ENCODE assay signal across 26 mouse cellular contexts in genomic region chr13:115005342-115005741, GRCm38 (mm10).
DNase-seq lines count a peak whose midpoint lies in the region; ATAC-seq and TF ChIP-seq lines count a peak whose summit lies in the region.
"Had no signal": no experiment of that assay in that cellular context is flagged by ENCODE, and none has a peak within 500 bp of the region (broad histone marks: within the 10 kb centered on the region; RNA-seq: fewer than 3 reads in every experiment).

No protein-coding gene starts in this region.

- peak overlapping the region; percentile 28; the same call in 1 of the 2 replicates for H3K4me2 ChIP-seq in heart, embryonic 12.5 days
- no peak overlapping the region for H3K4me2 ChIP-seq in heart, postnatal 0 days (ENCODE audit: low read depth, low read length)
- H3K4me2 ChIP-seq in CH12.LX (ENCODE audit: insufficient read depth, low read depth, poor library complexity, severe bottlenecking) = peak overlapping the region; percentile 36; the same call in 1 of the 2 replicates
- H3K4me2 ChIP-seq: forebrain, embryonic 13.5 days; limb, embryonic 12.5 days; liver, embryonic 15.5 days; midbrain, embryonic 13.5 days; neural tube, embryonic 13.5 days had no signal

- no peak overlapping the region for H3K9ac ChIP-seq in heart, embryonic 12.5 days
- H3K9ac ChIP-seq in heart, postnatal 0 days (replicated peaks; ENCODE audit: low read depth, low read length) = no peak overlapping the region
- no peak overlapping the region for H3K9ac ChIP-seq in CH12.LX (ENCODE audit: insufficient read depth, low read depth)
- H3K9ac ChIP-seq: forebrain, embryonic 13.5 days; limb, embryonic 12.5 days; liver, embryonic 15.5 days; midbrain, embryonic 13.5 days; neural tube, embryonic 13.5 days had no signal

- no peak for TF ChIP-seq CTCF in heart, postnatal 0 days (IDR thresholded peaks at IDR 0.05; ENCODE audit: low read depth)
- TF ChIP-seq CTCF in CH12.LX (conservative IDR thresholded peaks at IDR 0.05 in 1 of 2, IDR thresholded peaks at IDR 0.05 in 1 of 2; ENCODE audit: low read depth in 2 of 2, low read length in 2 of 2) = no peak

- in situ Hi-C loops in CH12.LX (cut with MboI; ENCODE audit: low pct_ligation_motif_present, low pct_unique_long_range_greater_than_20kb, low sequenced_read_pairs) = no loop called here

- H3K4me3 ChIP-seq in heart, embryonic 12.5 days = no peak overlapping the region
- H3K4me3 ChIP-seq in heart, postnatal 0 days (ENCODE audit: low read depth, low read length) = no peak overlapping the region
- no peak overlapping the region for H3K4me3 ChIP-seq in CH12.LX (replicated peaks in 1 of 3; ENCODE audit: low read depth in 2 of 3, low read length in 2 of 3, poor library complexity in 1 of 3)
- H3K4me3 ChIP-seq: forebrain, embryonic 13.5 days; hindbrain, embryonic 10.5 days; layer of hippocampus, adult 2 months; left cerebral cortex, adult 2 months; limb, embryonic 12.5 days; liver, embryonic 15.5 days; midbrain, embryonic 13.5 days; neural tube, embryonic 13.5 days had no signal

- no peak for TF ChIP-seq POLR2A in CH12.LX (IDR thresholded peaks at IDR 0.05; ENCODE audit: low read depth, low read length)

- H3K27ac ChIP-seq in heart, embryonic 12.5 days (ENCODE audit: poor library complexity, severe bottlenecking) = peak overlapping the region; percentile 90
- peak overlapping the region; percentile 62 for H3K27ac ChIP-seq in heart, postnatal 0 days (ENCODE audit: low read depth)
- no peak overlapping the region for H3K27ac ChIP-seq in CH12.LX (ENCODE audit: insufficient read depth, low read depth)
- H3K27ac ChIP-seq: forebrain, embryonic 13.5 days; hindbrain, embryonic 10.5 days; layer of hippocampus, adult 2 months; left cerebral cortex, adult 2 months; limb, embryonic 12.5 days; liver, embryonic 15.5 days; midbrain, embryonic 13.5 days; neural tube, embryonic 13.5 days had no signal

- peaks cover 38% of the 10 kb centered on the region for H3K4me1 ChIP-seq in heart, embryonic 12.5 days (replicated peaks)
- peaks cover 36% of the 10 kb centered on the region for H3K4me1 ChIP-seq in heart, postnatal 0 days (ENCODE audit: control insufficient read depth, insufficient read depth)
- peaks cover 0 to 20% of the 10 kb centered on the region in 2 experiments; a peak in 3 of 4 replicates for H3K4me1 ChIP-seq in CH12.LX (ENCODE audit: control insufficient read depth in 1 of 2, insufficient read depth in 2 of 2)
- H3K4me1 ChIP-seq: liver, embryonic 15.5 days had no signal

- no peaks in the 10 kb centered on the region for H3K9me3 ChIP-seq in heart, embryonic 12.5 days (replicated peaks)
- H3K9me3 ChIP-seq in heart, postnatal 0 days (replicated peaks; ENCODE audit: control insufficient read depth, low read length) = no peaks in the 10 kb centered on the region
- no peaks in the 10 kb centered on the region for H3K9me3 ChIP-seq in CH12.LX (replicated peaks; ENCODE audit: low read length)
- H3K9me3 ChIP-seq: forebrain, embryonic 13.5 days; G1E; hindbrain, embryonic 10.5 days; limb, embryonic 12.5 days; liver, embryonic 15.5 days; midbrain, embryonic 13.5 days; neural tube, embryonic 13.5 days had no signal

- ATAC-seq in heart, embryonic 12.5 days (ENCODE audit: insufficient number of reproducible peaks, low FRiP score) = peak; percentile 59
- ATAC-seq in heart, postnatal 0 days (ENCODE audit: insufficient read depth, low read depth) = no peak
- ATAC-seq: forebrain, embryonic 13.5 days; hindbrain, embryonic 16.5 days had no signal

- no peaks in the 10 kb centered on the region for H3K79me2 ChIP-seq in CH12.LX (replicated peaks; ENCODE audit: control insufficient read depth, extremely low read depth, insufficient read depth, poor library complexity, severe bottlenecking)

- intact Hi-C loops in heart, postnatal 36 days (cut with DNase I) = no loop called here

- H3K36me3 ChIP-seq in heart, embryonic 12.5 days = peaks cover 13% of the 10 kb centered on the region
- peaks cover 22% of the 10 kb centered on the region for H3K36me3 ChIP-seq in heart, postnatal 0 days (replicated peaks; ENCODE audit: control insufficient read depth, insufficient read depth, low read length)
- H3K36me3 ChIP-seq in CH12.LX (replicated peaks in 1 of 2; ENCODE audit: control insufficient read depth in 1 of 2, insufficient read depth in 1 of 2, low read length in 1 of 2) = no peaks in the 10 kb centered on the region
- H3K36me3 ChIP-seq: G1E; hindbrain, embryonic 10.5 days; limb, embryonic 12.5 days; liver, embryonic 15.5 days; midbrain, embryonic 13.5 days; neural tube, embryonic 13.5 days had no signal

- TF ChIP-seq RAD21 in CH12.LX (IDR thresholded peaks at IDR 0.05; ENCODE audit: low read depth, low read length) = no peak

- dilution Hi-C loops in CH12.LX (cut with MboI; ENCODE audit: extremely low pct_ligation_motif_present, extremely low pct_unique_long_range_greater_than_20kb, low sequenced_read_pairs) = no loop called here

- no peak for TF ChIP-seq EP300 in heart, postnatal 0 days (IDR thresholded peaks at IDR 0.05; ENCODE audit: low read depth)
- TF ChIP-seq EP300 in CH12.LX (IDR thresholded peaks at IDR 0.05; ENCODE audit: low read length) = no peak

- no peaks in the 10 kb centered on the region for H3K27me3 ChIP-seq in heart, embryonic 12.5 days (replicated peaks)
- H3K27me3 ChIP-seq in heart, postnatal 0 days (ENCODE audit: control insufficient read depth, insufficient read depth, low read length) = no peaks in the 10 kb centered on the region
- no peaks in the 10 kb centered on the region for H3K27me3 ChIP-seq in CH12.LX (replicated peaks)
- H3K27me3 ChIP-seq: forebrain, embryonic 13.5 days; limb, embryonic 12.5 days; liver, embryonic 15.5 days; midbrain, embryonic 13.5 days; neural tube, embryonic 13.5 days had no signal

- no peak for DNase-seq in heart, postnatal 36 days
- no peak for DNase-seq in heart, postnatal 0 days (ENCODE audit: low spot score)
- DNase-seq in heart, adult 8-10 months (ENCODE audit: low spot score) = no peak
- no peak for DNase-seq in CH12.LX (ENCODE audit: extremely low read depth)
- DNase-seq in MEL-GATA-1-ER (ENCODE audit: extremely low read depth, low read depth) = peak; percentile 14
- DNase-seq in spleen, postnatal 10 days (ENCODE audit: low spot score in 2 of 2) = no peak
- DNase-seq: adrenal gland, postnatal 14 days; cerebellum, adult 11 months; cerebellum, adult 9-10 months; cerebellum, postnatal 36 days; gastrocnemius, postnatal 36 days; kidney, adult 18-20 months; kidney, postnatal 36 days; lung, postnatal 4 days; thymus, postnatal 4 days had no signal

- WGBS in heart, embryonic 12.5 days = 10% methylated on average over 6 of the region's 6 CpGs
- 15% methylated on average over 6 of the region's 6 CpGs for WGBS in heart, postnatal 0 days

TF ChIP-seq in CH12.LX, 34 proteins besides CTCF, POLR2A, EP300 and RAD21:
- TF ChIP-seq ZKSCAN1 (IDR thresholded peaks at IDR 0.05; ENCODE audit: borderline replicate concordance, low read depth, low read length) (no peak), JUN (IDR thresholded peaks at IDR 0.05; ENCODE audit: insufficient read depth, low read depth, low read length) (no peak), CHD2 (IDR thresholded peaks at IDR 0.05; ENCODE audit: low read length) (no peak), SMC3 (IDR thresholded peaks at IDR 0.05; ENCODE audit: low read depth, low read length) (no peak), ETS1 (conservative IDR thresholded peaks at IDR 0.05; ENCODE audit: low read depth, low read length) (no peak), USF2 (conservative IDR thresholded peaks at IDR 0.05; ENCODE audit: low read depth, low read length) (no peak), MAFK (IDR thresholded peaks at IDR 0.05; ENCODE audit: insufficient replicate concordance, low read length) (no peak), USF1 (IDR thresholded peaks at IDR 0.05; ENCODE audit: low read depth, low read length) (no peak), MAZ (IDR thresholded peaks at IDR 0.05; ENCODE audit: low read depth, low read length) (no peak), ELF1 (IDR thresholded peaks at IDR 0.05; ENCODE audit: low read depth, low read length) (no peak), MYC (IDR thresholded peaks at IDR 0.05; ENCODE audit: low read depth, low read length) (no peak), JUND (conservative IDR thresholded peaks at IDR 0.05; ENCODE audit: low read depth, low read length) (no peak), KAT2A (IDR thresholded peaks at IDR 0.05; ENCODE audit: insufficient replicate concordance, low read length) (no peak), E2F4 (IDR thresholded peaks at IDR 0.05; ENCODE audit: insufficient replicate concordance, low read depth, low read length) (no peak), PAX5 (IDR thresholded peaks at IDR 0.05; ENCODE audit: low read length) (no peak), MXI1 (IDR thresholded peaks at IDR 0.05; ENCODE audit: low read depth, low read length) (no peak)
